Mouse (Mus musculus) olfactory bulb, adult 2 months (tissue): ENCODE results near the gene F2r. TPM values are rescaled to one million over a fixed set of nuclear protein-coding genes. Genes with fewer than 3 reads are reported as not detected.

Source experiments
- H3K27ac ChIP-seq: fragments of 200-500 bp; 2 replicates; pipeline ENCODE4 v1.5.1; 2012; ENCODE audit warnings: low read depth, low read length; ENCODE audit not compliant: insufficient read depth
- H3K4me1 ChIP-seq: fragments of 200-500 bp; 2 replicates; pipeline ENCODE4 v1.6.1; 2012; ENCODE audit warnings: low read length; ENCODE audit not compliant: control insufficient read depth, insufficient read depth
- H3K4me3 ChIP-seq: fragments of 200-500 bp; 2 replicates; pipeline ENCODE4 v1.5.1; 2012; ENCODE audit warnings: mild to moderate bottlenecking, low read depth, low read length, moderate library complexity; ENCODE audit not compliant: insufficient read depth
- CTCF ChIP-seq: fragments of 200-500 bp; IDR thresholded peaks from 2 replicates; pipeline ENCODE4 v1.5.1; 2012; ENCODE audit warnings: low read depth, mild to moderate bottlenecking, low read length, moderate library complexity; ENCODE audit not compliant: insufficient read depth
- POLR2A ChIP-seq: fragments of 200-500 bp; IDR thresholded peaks from 2 replicates; pipeline ENCODE4 v1.6.1; 2012; ENCODE audit warnings: mild to moderate bottlenecking, low read depth, low read length, moderate library complexity; ENCODE audit not compliant: insufficient read depth
- WGBS: fragments of 180-500 bp; shearing (Covaris S2); methylation state at CpG from one replicate; pipeline ENCODE4 v1.1.7; 2018; 5-methylcytosine and 5-hydroxymethylcytosine counted together
- polyA plus RNA-seq: library from polyadenylated mRNA; stranded (reverse); fragments of >200 nt; gene quantifications from 2 replicates; pipeline ENCODE4 v1.2.4, GENCODE M21; 2012; ENCODE audit warnings: low replicate concordance; ENCODE audit not compliant: missing spikeins, insufficient read depth, insufficient read length

The F2r gene
- polyA plus RNA-seq, 1 experiment, result not detected

GRCm38 (mm10) chr13:95591606-95592005 is 26.7 kb downstream of the F2r start:
- Histone ChIP-seq H3K4me3 (no peak overlapping the region), H3K27ac (no peak overlapping the region), H3K4me1 (no peaks in the 10 kb centered on the region)
- TF ChIP-seq POLR2A (no peak), CTCF (no peak)
- WGBS, result 95% methylated on average over 3 of the region's 3 CpGs

GRCm38 (mm10) chr13:95587628-95588027 is 30.7 kb downstream of the F2r start:
- 93% methylated on average over 4 of the region's 4 CpGs for WGBS
- no peaks in the 10 kb centered on the region for H3K4me1 ChIP-seq
- no peak overlapping the region for H3K27ac ChIP-seq
- H3K4me3 ChIP-seq, result no peak overlapping the region
- no peak for TF ChIP-seq POLR2A
- no peak for TF ChIP-seq CTCF

- no peaks in the 10 kb centered on the region for H3K4me1 ChIP-seq
- no peak overlapping the region for H3K4me3 ChIP-seq
- no peak for TF ChIP-seq CTCF
- no peak for TF ChIP-seq POLR2A
- H3K27ac ChIP-seq, result no peak overlapping the region
- WGBS, result 87% methylated on average over 5 of the region's 5 CpGs
Observed at GRCm38 (mm10) chr13:95584898-95585297, 33.4 kb downstream of the F2r start.

GRCm38 (mm10) chr13:95583237-95584189 is 34.8 kb downstream of the F2r start:
- H3K4me3 ChIP-seq, result no peak overlapping the region
- H3K4me1 ChIP-seq, result no peaks in the 10 kb centered on the region
- 60% methylated on average over 19 of the region's 19 CpGs for WGBS
- TF ChIP-seq POLR2A, result no peak
- no peak for TF ChIP-seq CTCF
- no peak overlapping the region for H3K27ac ChIP-seq

- H3K4me1 ChIP-seq, result no peaks in the 10 kb centered on the region
- TF ChIP-seq POLR2A (no peak), CTCF (no peak)
- H3K27ac ChIP-seq, result no peak overlapping the region
- WGBS, result 74% methylated on average over 1 of the region's 1 CpGs
- H3K4me3 ChIP-seq, result no peak overlapping the region
Observed at GRCm38 (mm10) chr13:95581850-95582249, 36.4 kb downstream of the F2r start.

- Histone ChIP-seq H3K4me1 (no peaks in the 10 kb centered on the region), H3K27ac (no peak overlapping the region), H3K4me3 (no peak overlapping the region)
- whole genome bisulfite sequencing, result 92% methylated on average over 5 of the region's 5 CpGs
- TF ChIP-seq CTCF (no peak), POLR2A (no peak)
Observed at GRCm38 (mm10) chr13:95578016-95578697, 40.1 kb downstream of the F2r start.

GRCm38 (mm10) chr13:95570877-95571276 is 47.4 kb downstream of the F2r start:
- 96% methylated on average over 4 of the region's 4 CpGs for WGBS
- Histone ChIP-seq H3K4me3 (no peak overlapping the region), H3K4me1 (no peaks in the 10 kb centered on the region), H3K27ac (no peak overlapping the region)
- TF ChIP-seq CTCF (no peak), POLR2A (no peak)

GRCm38 (mm10) chr13:95569326-95569725 is 49.0 kb downstream of the F2r start:
- TF ChIP-seq POLR2A, result no peak
- TF ChIP-seq CTCF, result no peak
- Histone ChIP-seq H3K4me1 (no peaks in the 10 kb centered on the region), H3K4me3 (no peak overlapping the region), H3K27ac (no peak overlapping the region)

- WGBS, result 96% methylated on average over 3 of the region's 3 CpGs
- Histone ChIP-seq H3K4me3 (no peak overlapping the region), H3K4me1 (no peaks in the 10 kb centered on the region), H3K27ac (no peak overlapping the region)
- TF ChIP-seq POLR2A (no peak), CTCF (no peak)
Observed at GRCm38 (mm10) chr13:95568336-95568735, 50.0 kb downstream of the F2r start.

GRCm38 (mm10) chr13:95566841-95567551 is 51.3 kb downstream of the F2r start:
- no peak for TF ChIP-seq CTCF
- TF ChIP-seq POLR2A, result no peak

More at GRCm38 (mm10) chr13:95566841-95567551, 51.3 kb downstream of the F2r start:
- Histone ChIP-seq H3K4me3 (no peak overlapping the region), H3K4me1 (no peaks in the 10 kb centered on the region), H3K27ac (no peak overlapping the region)
- WGBS, result 95% methylated on average over 15 of the region's 15 CpGs
